Mouse (Mus musculus) stomach, postnatal 0 days (tissue): ENCODE data around the gene Cmc2. TPM values are rescaled to one million over a fixed set of nuclear protein-coding genes. Genes with fewer than 3 reads are reported as not detected.

Source experiments
- ATAC-seq: fragments of 200-750 bp; cut with Nextera tagmentation; 2 replicates; pipeline ENCODE4 v1.8.0; 2017; ENCODE audit not compliant: low FRiP score, low TSS enrichment
- DNase-seq: peaks from one replicate; pipeline ENCODE4 v3.0.0-alpha.2; 2016; ENCODE audit warnings: low spot score
- H3K27ac ChIP-seq: fragments of 300-500 bp; sonication (generic); replicated peaks from 2 replicates; pipeline ENCODE4 v1.5.1; 2014; ENCODE audit warnings: mild to moderate bottlenecking, control low read depth
- H3K27me3 ChIP-seq: fragments of 300-500 bp; sonication (generic); 2 replicates; pipeline ENCODE4 v1.6.1; 2014; ENCODE audit warnings: low read length; ENCODE audit not compliant: control insufficient read depth, insufficient read depth
- H3K36me3 ChIP-seq: fragments of 300-500 bp; sonication (generic); 2 replicates; pipeline ENCODE4 v1.6.1; 2014; ENCODE audit warnings: low read length, mixed read lengths; ENCODE audit not compliant: control insufficient read depth, insufficient read depth
- H3K4me1 ChIP-seq: fragments of 300-500 bp; sonication (generic); replicated peaks from 2 replicates; pipeline ENCODE4 v1.6.1; 2014; ENCODE audit warnings: antibody characterized with exemption; ENCODE audit not compliant: control insufficient read depth, insufficient read depth
- H3K4me2 ChIP-seq: fragments of 300-500 bp; sonication (generic); replicated peaks from 2 replicates; pipeline ENCODE4 v1.6.1; 2014; ENCODE audit warnings: low read depth, mild to moderate bottlenecking, control low read depth, moderate library complexity
- H3K4me3 ChIP-seq: fragments of 300-500 bp; sonication (generic); 2 replicates; pipeline ENCODE4 v1.5.1; 2014; ENCODE audit warnings: low read depth, low read length, control low read depth
- H3K9ac ChIP-seq: fragments of 300-500 bp; sonication (generic); 2 replicates; pipeline ENCODE4 v1.6.1; 2014; ENCODE audit warnings: mild to moderate bottlenecking, low read length, control low read depth, mixed read lengths
- H3K9me3 ChIP-seq: fragments of 300-500 bp; sonication (generic); 2 replicates; pipeline ENCODE4 v1.6.1; 2016; ENCODE audit warnings: low read length; ENCODE audit not compliant: control insufficient read depth
- CTCF ChIP-seq: IDR thresholded peaks from 2 replicates; pipeline ENCODE4 v1.5.1; 2016; ENCODE audit warnings: antibody characterized with exemption, low read depth, mild to moderate bottlenecking, moderate library complexity
- EP300 ChIP-seq: optimal IDR thresholded peaks from 2 replicates; pipeline ENCODE3; 2016; ENCODE audit warnings: antibody characterized with exemption
- WGBS: fragments of 180-500 bp; shearing (Covaris S2); extraction: QIAGEN DNeasy Blood & Tissue Kit; methylation state at CpG from one replicate; pipeline ENCODE4 v1.1.7; 2014; 5-methylcytosine and 5-hydroxymethylcytosine counted together
- polyA plus RNA-seq: library from polyadenylated mRNA; unstranded; fragments of >200 nt; fragmentation: Nextera tagmentation; extraction: Ambion mirVana; gene quantifications from 2 replicates; pipeline ENCODE4 v1.2.1, GENCODE M21; 2015

Gene Cmc2
- polyA plus RNA-seq, 1 experiment from 2014 or later, result 47.7 TPM

- WGBS, result 79% methylated on average over 7 of the region's 7 CpGs
Observed at GRCm38 (mm10) chr8:116947589-116947988, 26.3 kb upstream of the Cmc2 start.

GRCm38 (mm10) chr8:116946851-116947250 lies 25.6 kb upstream of the Cmc2 start:
- Histone ChIP-seq H3K36me3 (no peaks in the 10 kb centered on the region), H3K27me3 (no peaks in the 10 kb centered on the region), H3K4me3 (no peak overlapping the region), H3K27ac (no peak overlapping the region), H3K4me1 (no peaks in the 10 kb centered on the region), H3K9ac (no peak overlapping the region), H3K4me2 (no peak overlapping the region), H3K9me3 (no peaks in the 10 kb centered on the region)
- no peak for ATAC-seq
- WGBS, result 82% methylated on average over 6 of the region's 6 CpGs
- no peak for DNase-seq
- no peak for TF ChIP-seq CTCF
- TF ChIP-seq EP300, result no peak

More at GRCm38 (mm10) chr8:116947589-116947988, 26.3 kb upstream of the Cmc2 start:
- no peaks in the 10 kb centered on the region for H3K36me3 ChIP-seq
- ATAC-seq (no peak), DNase-seq (no peak)
- H3K4me1 ChIP-seq, result no peaks in the 10 kb centered on the region
- H3K9me3 ChIP-seq, result no peaks in the 10 kb centered on the region
- no peak overlapping the region for H3K27ac ChIP-seq
- no peaks in the 10 kb centered on the region for H3K27me3 ChIP-seq
- TF ChIP-seq EP300 (no peak), CTCF (no peak)
- H3K4me3 ChIP-seq, result no peak overlapping the region
- H3K4me2 ChIP-seq, result no peak overlapping the region
- no peak overlapping the region for H3K9ac ChIP-seq

- 78% methylated on average over 21 of the region's 21 CpGs for WGBS
- no peak for TF ChIP-seq EP300
- no peak for TF ChIP-seq CTCF
- H3K36me3 ChIP-seq, result no peaks in the 10 kb centered on the region
- H3K9me3 ChIP-seq, result no peaks in the 10 kb centered on the region
- no peak overlapping the region for H3K27ac ChIP-seq
- 0 out of 2 replicates have a peak overlapping the region, but pooled peaks have one; percentile 19 for H3K4me2 ChIP-seq
- DNase-seq, result no peak
- H3K4me3 ChIP-seq, result no peak overlapping the region
- no peak overlapping the region for H3K9ac ChIP-seq
- no peak for ATAC-seq
- no peaks in the 10 kb centered on the region for H3K27me3 ChIP-seq
- no peaks in the 10 kb centered on the region for H3K4me1 ChIP-seq
Observed at GRCm38 (mm10) chr8:116946268-116946838, 25.1 kb upstream of the Cmc2 start.

- Histone ChIP-seq H3K4me1 (no peaks in the 10 kb centered on the region), H3K4me2 (no peak overlapping the region), H3K4me3 (no peak overlapping the region), H3K9me3 (no peaks in the 10 kb centered on the region), H3K27ac (no peak overlapping the region), H3K36me3 (no peaks in the 10 kb centered on the region), H3K27me3 (no peaks in the 10 kb centered on the region), H3K9ac (no peak overlapping the region)
- no peak for DNase-seq
- ATAC-seq, result no peak
- WGBS, result 72% methylated on average over 9 of the region's 9 CpGs
- TF ChIP-seq CTCF (no peak), EP300 (no peak)
Observed at GRCm38 (mm10) chr8:116945169-116945910, 24.1 kb upstream of the Cmc2 start.

- DNase-seq, result no peak
- Histone ChIP-seq H3K9me3 (no peaks in the 10 kb centered on the region), H3K9ac (peak overlapping the region; percentile 90; the same call in 1 of the 2 replicates), H3K36me3 (no peaks in the 10 kb centered on the region), H3K4me2 (peak overlapping the region; percentile 99), H3K4me1 (no peaks in the 10 kb centered on the region), H3K27ac (no peak overlapping the region; the same call in 1 of the 2 replicates), H3K4me3 (peak overlapping the region; percentile 96), H3K27me3 (no peaks in the 10 kb centered on the region)
- 16% methylated on average over 4 of the region's 4 CpGs for WGBS
- no peak for ATAC-seq
- TF ChIP-seq CTCF (no peak), EP300 (no peak)
Observed at GRCm38 (mm10) chr8:116944385-116944696, 23.1 kb upstream of the Cmc2 start.
